ENCODE assay signal across 8 mouse cellular contexts in genomic region chr11:8503735-8504134, GRCm38 (mm10).
DNase-seq lines count a peak whose midpoint lies in the region; ATAC-seq lines count a peak whose summit lies in the region.

No protein-coding gene starts in this region.

- H3K27ac ChIP-seq in lung, embryonic 16.5 days (ENCODE audit: low read length) = peak overlapping the region; percentile 72
- H3K27ac ChIP-seq in forebrain, embryonic 14.5 days (ENCODE audit: low read depth, low read length) = no peak overlapping the region

- peaks cover 4% of the 10 kb centered on the region for H3K36me3 ChIP-seq in lung, embryonic 16.5 days (ENCODE audit: control insufficient read depth, insufficient read depth, low read length)
- no peaks in the 10 kb centered on the region for H3K36me3 ChIP-seq in forebrain, embryonic 14.5 days (ENCODE audit: control insufficient read depth, insufficient read depth, low read length)

- peaks cover 35% of the 10 kb centered on the region for H3K4me1 ChIP-seq in lung, embryonic 16.5 days (replicated peaks; ENCODE audit: control insufficient read depth, insufficient read depth, low read length)
- no peaks in the 10 kb centered on the region for H3K4me1 ChIP-seq in forebrain, embryonic 14.5 days (ENCODE audit: control insufficient read depth, insufficient read depth, low read length)

- H3K4me3 ChIP-seq in lung, embryonic 16.5 days (ENCODE audit: low read length) = peak overlapping the region; percentile 46
- no peak overlapping the region for H3K4me3 ChIP-seq in forebrain, embryonic 14.5 days (ENCODE audit: low read depth, low read length)

- intact Hi-C loops in gastrocnemius, postnatal 36 days (cut with DNase I) = no loop called here
- intact Hi-C loops in gastrocnemius, postnatal 14 days (cut with DNase I; ENCODE audit: low total_unique reads) = no loop called here

- peak; percentile 80 for ATAC-seq in lung, embryonic 16.5 days (ENCODE audit: low read depth)
- no peak for ATAC-seq in cerebellum, adult (ENCODE audit: insufficient number of reproducible peaks, low FRiP score, low TSS enrichment)
- ATAC-seq in forebrain, embryonic 14.5 days = no peak

- DNase-seq in ovary, adult 18-20 months (ENCODE audit: low spot score) = peak; percentile 54
- DNase-seq in ovary, postnatal 10 days (ENCODE audit: low spot score) = no peak
- peak; percentile 77 to 83 for DNase-seq in kidney, postnatal 4 days
- no peak for DNase-seq in forebrain, embryonic 14.5 days (ENCODE audit: low spot score)
- no peak for DNase-seq in gastrocnemius, postnatal 36 days
- no peak for DNase-seq in gastrocnemius, postnatal 14 days

- H3K4me2 ChIP-seq in lung, embryonic 16.5 days (ENCODE audit: low read depth, low read length) = peak overlapping the region; percentile 51
- H3K4me2 ChIP-seq in forebrain, embryonic 14.5 days (ENCODE audit: low read length) = no peak overlapping the region

- H3K9me3 ChIP-seq in lung, embryonic 16.5 days (ENCODE audit: control insufficient read depth, low read length) = no peaks in the 10 kb centered on the region
- no peaks in the 10 kb centered on the region for H3K9me3 ChIP-seq in forebrain, embryonic 14.5 days (replicated peaks; ENCODE audit: control insufficient read depth, low read length)

- peak overlapping the region; percentile 59 for H3K9ac ChIP-seq in lung, embryonic 16.5 days (ENCODE audit: low read length)
- H3K9ac ChIP-seq in forebrain, embryonic 14.5 days (ENCODE audit: low read length) = no peak overlapping the region

- H3K27me3 ChIP-seq in lung, embryonic 16.5 days (ENCODE audit: control insufficient read depth, insufficient read depth, low read depth, low read length) = no peaks in the 10 kb centered on the region
- H3K27me3 ChIP-seq in forebrain, embryonic 14.5 days (replicated peaks; ENCODE audit: control insufficient read depth, insufficient read depth, low read length) = no peaks in the 10 kb centered on the region

- 21% methylated on average over 11 of the region's 11 CpGs for WGBS in lung, embryonic 16.5 days
- 30% methylated on average over 11 of the region's 11 CpGs for WGBS in forebrain, embryonic 14.5 days

Comparison
In these comparisons a context has a peak if more than half of its experiments do, and no peak if none do; other contexts are left out.
1. DNase-seq: peak in ovary, adult 18-20 months (single experiment) and kidney, postnatal 4 days (2 of 2); none in ovary, postnatal 10 days (single experiment), forebrain, embryonic 14.5 days (single experiment), gastrocnemius, postnatal 36 days (0 of 2) and gastrocnemius, postnatal 14 days (single experiment).